Mouse (Mus musculus): Measurements from ENCODE around the gene Tmem252.

DNA sequence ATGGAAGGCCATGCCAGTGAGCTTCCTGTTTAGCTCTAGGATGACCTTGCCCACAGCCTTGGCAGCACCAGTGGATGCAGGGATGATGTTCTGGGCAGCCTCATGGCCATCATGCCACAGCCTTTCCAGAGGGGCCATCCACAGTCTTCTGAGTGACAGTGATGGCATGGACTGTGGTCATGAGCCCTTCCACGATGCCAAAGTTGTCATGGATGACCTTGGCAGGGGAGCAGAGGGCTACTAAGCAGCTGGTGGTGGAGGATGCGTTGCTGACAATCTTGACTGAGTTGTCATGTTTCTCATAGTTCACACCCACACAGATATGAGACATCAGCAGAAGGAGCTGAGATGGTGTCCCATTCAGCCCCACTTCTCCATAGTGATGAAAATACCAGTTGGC is 18.9 kb downstream of the Tmem252 start:
- TF ChIP-seq ZMIZ1 (IDR thresholded peaks at IDR 0.05; ENCODE audit: low read depth, low read length) (no peak), POLR2A (IDR thresholded peaks at IDR 0.05; ENCODE audit: control insufficient read depth in 1 of 2, insufficient read depth in 1 of 2, low read depth in 1 of 2, low read length in 2 of 2, poor library complexity in 1 of 2) (no peak), CTCF (IDR thresholded peaks at IDR 0.05 in 2 of 3, conservative IDR thresholded peaks at IDR 0.05 in 1 of 3; ENCODE audit: control insufficient read depth in 1 of 3, insufficient read depth in 1 of 3, low read depth in 2 of 3, low read length in 3 of 3, poor library complexity in 1 of 3, severe bottlenecking in 1 of 3) (no peak)
